Mouse (Mus musculus) lung, adult 2 months (tissue): ENCODE measurements around the gene Elane. TPM values are rescaled to one million over a fixed set of nuclear protein-coding genes. Genes with fewer than 3 reads are reported as not detected.

Experiments
- DNase-seq: peaks from one replicate; pipeline ENCODE4 v3.0.0; 2022
- H3K4me1 ChIP-seq: fragments of 200-500 bp; 2 replicates; pipeline ENCODE4 v1.6.1; 2011; ENCODE audit warnings: low read length; ENCODE audit not compliant: control insufficient read depth, insufficient read depth
- H3K4me3 ChIP-seq: fragments of 200-500 bp; replicated peaks from 2 replicates; pipeline ENCODE3; 2011; ENCODE audit warnings: low read depth, mild to moderate bottlenecking, control low read depth, low read length; ENCODE audit errors: extremely low read depth
- CTCF ChIP-seq: fragments of 200-500 bp; IDR thresholded peaks from 2 replicates; pipeline ENCODE4 v1.5.1; 2011; ENCODE audit warnings: mild to moderate bottlenecking, low read length, control low read depth; ENCODE audit not compliant: insufficient read depth
- POLR2A ChIP-seq: fragments of 200-500 bp; IDR thresholded peaks from 2 replicates; pipeline ENCODE4 v1.6.1; 2011; ENCODE audit warnings: low read depth, mild to moderate bottlenecking, control low read depth, low read length, borderline replicate concordance; ENCODE audit errors: extremely low read depth
- WGBS: fragments of 180-500 bp; shearing (Covaris S2); methylation state at CpG from one replicate; pipeline ENCODE4 v1.1.7; 2018; 5-methylcytosine and 5-hydroxymethylcytosine counted together
- polyA plus RNA-seq: library from polyadenylated mRNA; depleted of rRNA; stranded (reverse); fragments of >200 nt; gene quantifications from 2 replicates; pipeline ENCODE4 v1.2.3, GENCODE M21; 2012

The Elane gene
- polyA plus RNA-seq, 1 experiment: 0.85 TPM

DNA sequence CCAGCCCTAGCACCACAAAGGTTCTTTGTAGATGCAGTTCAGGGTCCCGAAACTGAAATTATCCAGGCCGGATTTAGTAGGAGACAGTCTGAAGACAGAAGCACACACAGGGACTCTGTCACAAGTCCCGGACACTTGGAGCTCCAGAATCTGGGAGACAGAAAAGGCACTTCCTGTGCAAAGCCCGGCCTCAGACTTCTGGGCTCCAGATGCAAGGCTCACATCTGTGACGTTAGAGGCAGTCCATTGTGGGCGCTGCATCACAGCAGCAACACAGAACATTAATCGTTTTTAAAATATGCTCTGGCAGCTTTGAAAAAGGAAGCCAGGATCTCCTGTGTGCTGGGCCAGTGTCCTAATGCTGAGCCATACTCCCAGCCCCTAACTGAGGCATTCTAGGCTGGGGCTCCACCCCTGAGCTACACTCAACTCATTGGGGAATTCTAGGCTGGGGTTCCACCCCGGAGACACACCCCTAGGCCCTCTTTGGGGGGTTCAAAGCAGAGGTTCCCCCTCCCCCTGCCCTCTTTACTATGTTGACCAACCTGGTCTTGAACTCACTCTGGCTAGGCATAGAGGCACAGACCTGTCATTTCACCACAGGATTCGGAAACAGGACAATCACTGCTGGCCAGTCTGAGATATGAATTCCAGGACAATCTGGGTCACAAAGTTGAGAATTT is 33.8 kb upstream of the Elane start:
- 22% methylated on average over 9 of the region's 9 CpGs for WGBS
- Histone ChIP-seq H3K4me3 (no peak overlapping the region), H3K4me1 (peaks cover 24% of the 10 kb centered on the region)
- no peak for DNase-seq
- TF ChIP-seq CTCF: no peak
- TF ChIP-seq POLR2A: peak; percentile 34; the same call in 1 of the 2 replicates

DNA sequence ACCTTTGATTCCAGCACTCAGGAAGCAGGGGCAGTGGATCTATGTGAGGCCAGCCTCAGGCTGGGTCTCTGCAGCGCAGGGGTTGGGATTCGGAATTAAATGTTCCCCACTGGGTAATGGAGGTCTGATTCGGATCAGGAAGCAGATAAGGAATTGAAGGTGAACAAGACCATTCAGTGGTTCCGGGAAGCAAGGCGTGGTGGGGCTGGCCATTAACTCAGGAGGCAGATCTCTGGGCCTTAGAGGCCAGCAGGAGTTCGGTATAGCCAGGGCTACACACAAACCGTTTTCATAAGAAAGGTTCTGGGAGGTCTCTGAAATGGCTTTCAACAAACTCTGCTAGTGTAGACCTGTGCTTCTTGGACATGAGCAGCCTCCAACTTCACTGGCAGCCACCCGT is 33.2 kb upstream of the Elane start:
- peaks cover 29% of the 10 kb centered on the region for H3K4me1 ChIP-seq
- peak overlapping the region; percentile 31 for H3K4me3 ChIP-seq
- TF ChIP-seq CTCF: no peak
- no peak for TF ChIP-seq POLR2A
- DNase-seq: no peak
- WGBS: 12% methylated on average over 8 of the region's 8 CpGs

DNA sequence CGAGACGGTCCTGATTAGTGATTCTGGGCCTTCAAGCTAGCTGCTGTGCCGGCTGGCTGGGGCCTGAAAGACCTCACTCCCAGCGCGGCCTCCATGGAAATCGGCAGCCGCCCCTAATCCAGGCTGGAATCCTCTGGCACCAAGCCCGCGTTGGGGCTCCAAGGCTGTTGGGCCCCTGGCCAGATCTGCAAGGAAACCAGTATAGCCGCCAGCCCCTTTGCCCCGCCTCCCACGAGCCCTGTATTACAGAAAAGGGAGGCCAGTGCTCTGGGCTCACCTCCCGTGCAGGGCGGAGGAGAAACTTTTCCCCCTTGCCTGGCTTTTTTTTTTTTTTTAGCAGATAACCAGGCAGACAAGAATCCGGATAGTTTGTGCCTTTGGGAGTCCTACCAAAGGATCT is 32.7 kb upstream of the Elane start:
- TF ChIP-seq CTCF (no peak), POLR2A (peak; percentile 40; the same call in 1 of the 2 replicates)
- DNase-seq: peak; percentile 93
- 1% methylated on average over 15 of the region's 15 CpGs for WGBS
- peaks cover 35% of the 10 kb centered on the region for H3K4me1 ChIP-seq
- H3K4me3 ChIP-seq: peak overlapping the region; percentile 66

- peak; percentile 98 for TF ChIP-seq POLR2A
- TF ChIP-seq CTCF: no peak
- peak; percentile 98 for DNase-seq
- Histone ChIP-seq H3K4me3 (peak within 1 kb of the TSS; percentile 88), H3K4me1 (peaks cover 42% of the 10 kb centered on the region)
- WGBS: under 1% methylated on average over 75 of the region's 75 CpGs
Observed at GRCm38 (mm10) chr10:79853860-79854795, 31.9 kb upstream of the Elane start, which contains the start of gene Ptbp1. Gene Ptbp1 (plus strand): TSS chr10:79854427.

- under 1% methylated on average over 81 of the region's 83 CpGs for WGBS
- peak overlapping the region; percentile 88 for H3K4me3 ChIP-seq
- DNase-seq: peak; percentile 77
- peaks cover 43% of the 10 kb centered on the region for H3K4me1 ChIP-seq
- TF ChIP-seq POLR2A (no peak), CTCF (no peak)
Observed at GRCm38 (mm10) chr10:79854801-79855541, 31.1 kb upstream of the Elane start.

DNA sequence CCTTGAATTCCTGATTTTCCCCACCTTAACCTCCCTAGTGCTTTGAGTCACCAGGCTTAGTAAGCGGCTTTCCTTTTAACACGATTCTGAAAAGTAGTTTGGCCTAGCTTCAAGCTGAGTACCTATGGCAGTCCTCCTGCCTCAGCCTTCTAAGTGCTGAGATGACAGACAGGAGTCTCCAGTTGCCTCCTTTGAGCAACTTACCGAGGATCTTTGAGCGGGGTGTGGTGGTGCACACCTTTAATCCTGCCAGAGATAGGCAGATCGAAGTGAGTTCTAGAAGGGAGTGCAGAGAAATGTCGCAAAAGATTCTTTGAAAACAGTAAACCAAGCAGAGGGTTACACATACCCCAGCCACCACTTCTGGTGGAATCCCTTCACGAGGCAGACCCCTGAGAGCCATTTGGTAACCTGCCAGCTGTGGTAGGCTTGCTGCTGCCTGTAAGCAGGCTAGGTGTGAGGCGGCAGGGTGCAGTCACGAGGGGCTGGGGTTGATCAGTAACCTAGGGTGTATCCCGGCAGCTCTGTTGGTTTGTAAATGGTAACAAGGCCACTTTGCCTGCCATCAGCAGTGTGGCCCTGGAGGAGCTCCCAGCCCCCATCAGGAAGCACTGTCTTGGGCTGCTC is 30.4 kb upstream of the Elane start:
- TF ChIP-seq POLR2A (peak; percentile 26; the same call in 1 of the 2 replicates), CTCF (no peak)
- Histone ChIP-seq H3K4me1 (peaks cover 43% of the 10 kb centered on the region), H3K4me3 (peak overlapping the region; percentile 88)
- DNase-seq: no peak
- WGBS: under 1% methylated on average over 10 of the region's 10 CpGs

GRCm38 (mm10) chr10:79856280-79856679 is 29.8 kb upstream of the Elane start:
- H3K4me3 ChIP-seq: peak overlapping the region; percentile 2
- no peak for DNase-seq
- H3K4me1 ChIP-seq: peaks cover 44% of the 10 kb centered on the region
- 6% methylated on average over 6 of the region's 6 CpGs for WGBS
- no peak for TF ChIP-seq CTCF
- no peak for TF ChIP-seq POLR2A

GRCm38 (mm10) chr10:79856704-79857451 is 29.2 kb upstream of the Elane start:
- TF ChIP-seq POLR2A: no peak
- no peak for TF ChIP-seq CTCF
- 6% methylated on average over 7 of the region's 7 CpGs for WGBS
- H3K4me1 ChIP-seq: peaks cover 43% of the 10 kb centered on the region

More at GRCm38 (mm10) chr10:79856704-79857451, 29.2 kb upstream of the Elane start:
- H3K4me3 ChIP-seq: peak overlapping the region; percentile 25
- DNase-seq: no peak
